Mouse (Mus musculus) forebrain, embryonic 13.5 days (tissue): ENCODE data around the gene Sdhaf2. TPM values are rescaled to one million over a fixed set of nuclear protein-coding genes. Genes with fewer than 3 reads are reported as not detected.
"Not testable (repeated sequence)": the region's sequence is repeated elsewhere in the genome, so short reads cannot be mapped to it uniquely, and the experiment has no call there.

Experiments
- ATAC-seq: fragments of 200-750 bp; cut with Nextera tagmentation; 2 replicates; pipeline ENCODE4 v1.8.0; 2017
- H3K27ac ChIP-seq: fragments of 300-500 bp; sonication (generic); 2 replicates; pipeline ENCODE4 v1.5.1; 2015; ENCODE audit warnings: inconsistent platforms, mild to moderate bottlenecking, moderate library complexity
- H3K27me3 ChIP-seq: fragments of 300-500 bp; sonication (generic); 2 replicates; pipeline ENCODE4 v1.6.1; 2015; ENCODE audit warnings: mild to moderate bottlenecking, inconsistent platforms
- H3K36me3 ChIP-seq: fragments of 300-500 bp; sonication (generic); 2 replicates; pipeline ENCODE4 v1.6.1; 2015; ENCODE audit warnings: mild to moderate bottlenecking, inconsistent platforms; ENCODE audit not compliant: poor library complexity, severe bottlenecking
- H3K4me1 ChIP-seq: fragments of 300-500 bp; sonication (generic); 2 replicates; pipeline ENCODE4 v1.6.1; 2015; ENCODE audit warnings: inconsistent platforms
- H3K4me2 ChIP-seq: fragments of 300-500 bp; sonication (generic); 2 replicates; pipeline ENCODE4 v1.6.1; 2015; ENCODE audit warnings: inconsistent platforms, mild to moderate bottlenecking, moderate library complexity
- H3K4me3 ChIP-seq: fragments of 300-500 bp; sonication (generic); 2 replicates; pipeline ENCODE4 v1.5.1; 2015; ENCODE audit warnings: mild to moderate bottlenecking, inconsistent platforms
- H3K9ac ChIP-seq: fragments of 300-500 bp; sonication (generic); 2 replicates; pipeline ENCODE4 v1.6.1; 2015; ENCODE audit warnings: mild to moderate bottlenecking, inconsistent platforms
- H3K9me3 ChIP-seq: fragments of 300-500 bp; sonication (generic); replicated peaks from 2 replicates; pipeline ENCODE4 v1.6.1; 2016; ENCODE audit warnings: inconsistent platforms
- WGBS: fragments of 180-500 bp; shearing (Covaris S2); methylation state at CpG from one replicate; pipeline ENCODE4 v1.1.7; 2015; 5-methylcytosine and 5-hydroxymethylcytosine counted together
- polyA plus RNA-seq: library from polyadenylated mRNA; unstranded; fragments of >200 nt; fragmentation: Nextera tagmentation; extraction: Ambion mirVana; gene quantifications from 2 replicates; pipeline ENCODE4 v1.2.1, GENCODE M21; 2015

Gene Sdhaf2
- 60.6 and 61.2 TPM in 2 replicates for polyA plus RNA-seq

- H3K27ac ChIP-seq = peak within 1 kb of the TSS; percentile 98
- H3K27me3 ChIP-seq = no peaks in the 10 kb centered on the region
- peaks cover 35% of the 10 kb centered on the region for H3K4me1 ChIP-seq
- H3K4me3 ChIP-seq = peak within 1 kb of the TSS; percentile 98
- ATAC-seq = no peak
- H3K9ac ChIP-seq = peak within 1 kb of the TSS; percentile 99
- WGBS = under 1% methylated on average over 11 of the region's 11 CpGs
- H3K9me3 ChIP-seq = no peaks in the 10 kb centered on the region
- peaks cover 29% of the 10 kb centered on the region for H3K36me3 ChIP-seq
- peak within 1 kb of the TSS; percentile 79 for H3K4me2 ChIP-seq
Measured at GRCm38 (mm10) chr19:10525910-10526309, at the start of gene Sdhaf2. Sdhaf2 (minus strand) TSS chr19:10526142.

- ATAC-seq = no peak
- Histone ChIP-seq H3K4me2 (no peak overlapping the region), H3K9ac (no peak overlapping the region), H3K9me3 (no peaks in the 10 kb centered on the region), H3K4me3 (no peak overlapping the region), H3K27ac (no peak overlapping the region), H3K4me1 (no peaks in the 10 kb centered on the region), H3K27me3 (no peaks in the 10 kb centered on the region), H3K36me3 (peaks cover 58% of the 10 kb centered on the region)
- WGBS = 98% methylated on average over 6 of the region's 6 CpGs
Measured at GRCm38 (mm10) chr19:10569627-10570026, 43.7 kb upstream of the Sdhaf2 start.

- Histone ChIP-seq H3K36me3 (peaks cover 15% of the 10 kb centered on the region), H3K27ac (no peak overlapping the region), H3K4me3 (no peak overlapping the region), H3K27me3 (no peaks in the 10 kb centered on the region), H3K4me2 (no peak overlapping the region), H3K9ac (no peak overlapping the region), H3K4me1 (no peaks in the 10 kb centered on the region), H3K9me3 (no peaks in the 10 kb centered on the region)
- WGBS = 82% methylated on average over 4 of the region's 4 CpGs
- no peak for ATAC-seq
Measured at GRCm38 (mm10) chr19:10565217-10565616, 39.3 kb upstream of the Sdhaf2 start.

- Histone ChIP-seq H3K4me2 (no peak overlapping the region), H3K36me3 (peaks cover 6% of the 10 kb centered on the region; the same call in 1 of the 2 replicates), H3K27ac (no peak overlapping the region), H3K27me3 (no peaks in the 10 kb centered on the region), H3K4me1 (no peaks in the 10 kb centered on the region), H3K9me3 (no peaks in the 10 kb centered on the region), H3K9ac (no peak overlapping the region), H3K4me3 (no peak overlapping the region)
- no peak for ATAC-seq
- 83% methylated on average over 6 of the region's 6 CpGs for WGBS
Measured at GRCm38 (mm10) chr19:10564278-10564677, 38.3 kb upstream of the Sdhaf2 start.

- no peaks in the 10 kb centered on the region for H3K4me1 ChIP-seq
- ATAC-seq = no peak
- 60% methylated on average over 5 of the region's 5 CpGs for WGBS
Measured at GRCm38 (mm10) chr19:10562351-10562750, 36.4 kb upstream of the Sdhaf2 start.

GRCm38 (mm10) chr19:10561558-10562314 lies 35.8 kb upstream of the Sdhaf2 start:
- no peak overlapping the region for H3K4me2 ChIP-seq
- no peak overlapping the region for H3K9ac ChIP-seq
- no peak overlapping the region for H3K27ac ChIP-seq
- no peaks in the 10 kb centered on the region for H3K9me3 ChIP-seq
- no peak overlapping the region for H3K4me3 ChIP-seq
- no peaks in the 10 kb centered on the region for H3K36me3 ChIP-seq
- H3K4me1 ChIP-seq = no peaks in the 10 kb centered on the region
- no peak for ATAC-seq
- WGBS = 76% methylated on average over 6 of the region's 6 CpGs
- no peaks in the 10 kb centered on the region for H3K27me3 ChIP-seq

More at GRCm38 (mm10) chr19:10562351-10562750, 36.4 kb upstream of the Sdhaf2 start:
- H3K4me2 ChIP-seq = no peak overlapping the region
- no peak overlapping the region for H3K9ac ChIP-seq
- no peaks in the 10 kb centered on the region for H3K27me3 ChIP-seq
- H3K36me3 ChIP-seq = no peaks in the 10 kb centered on the region
- H3K4me3 ChIP-seq = no peak overlapping the region
- no peak overlapping the region for H3K27ac ChIP-seq
- H3K9me3 ChIP-seq = no peaks in the 10 kb centered on the region

- Histone ChIP-seq H3K36me3 (no peaks in the 10 kb centered on the region), H3K9me3 (no peaks in the 10 kb centered on the region), H3K27ac (no peak overlapping the region), H3K9ac (no peak overlapping the region), H3K27me3 (no peaks in the 10 kb centered on the region), H3K4me3 (no peak overlapping the region), H3K4me1 (peaks cover 9% of the 10 kb centered on the region), H3K4me2 (no peak overlapping the region)
- 39% methylated on average over 5 of the region's 5 CpGs for WGBS
- no peak for ATAC-seq
Measured at GRCm38 (mm10) chr19:10560108-10560507, 34.2 kb upstream of the Sdhaf2 start.

- not testable (repeated sequence) for H3K4me3 ChIP-seq, H3K4me2 ChIP-seq, H3K9ac ChIP-seq, H3K27ac ChIP-seq, ATAC-seq, H3K27me3 ChIP-seq, H3K36me3 ChIP-seq, H3K9me3 ChIP-seq
- WGBS = 77% methylated on average over 4 of the region's 4 CpGs
- peaks cover 19% of the 10 kb centered on the region for H3K4me1 ChIP-seq
Measured at GRCm38 (mm10) chr19:10557837-10558375, 32.0 kb upstream of the Sdhaf2 start.

- H3K9ac ChIP-seq = no peak overlapping the region
- peaks cover 19% of the 10 kb centered on the region for H3K4me1 ChIP-seq
- 67% methylated on average over 2 of the region's 2 CpGs for WGBS
- H3K9me3 ChIP-seq = no peaks in the 10 kb centered on the region
- no peak overlapping the region for H3K4me2 ChIP-seq
- no peak for ATAC-seq
- H3K27me3 ChIP-seq = no peaks in the 10 kb centered on the region
- H3K27ac ChIP-seq = no peak overlapping the region
- H3K4me3 ChIP-seq = no peak overlapping the region
- peaks cover 9% of the 10 kb centered on the region for H3K36me3 ChIP-seq
Measured at GRCm38 (mm10) chr19:10557430-10557829, 31.5 kb upstream of the Sdhaf2 start.

GRCm38 (mm10) chr19:10557001-10557400 lies 31.1 kb upstream of the Sdhaf2 start:
- Histone ChIP-seq H3K36me3 (peaks cover 13% of the 10 kb centered on the region), H3K27ac (no peak overlapping the region), H3K4me3 (no peak overlapping the region), H3K9ac (no peak overlapping the region), H3K4me2 (no peak overlapping the region), H3K4me1 (peaks cover 19% of the 10 kb centered on the region), H3K9me3 (no peaks in the 10 kb centered on the region), H3K27me3 (no peaks in the 10 kb centered on the region)
- ATAC-seq = no peak
- WGBS = 71% methylated on average over 2 of the region's 2 CpGs

GRCm38 (mm10) chr19:10555624-10556510 lies 29.9 kb upstream of the Sdhaf2 start, which contains the start of gene Tmem216:
Tmem216 (minus strand) TSS chr19:10556238.
- Histone ChIP-seq H3K27me3 (no peaks in the 10 kb centered on the region), H3K4me3 (peak within 1 kb of the TSS; percentile 63), H3K4me2 (peak within 1 kb of the TSS; percentile 83), H3K9ac (peak within 1 kb of the TSS; percentile 70), H3K27ac (peak within 1 kb of the TSS; percentile 62), H3K36me3 (peaks cover 25% of the 10 kb centered on the region), H3K9me3 (no peaks in the 10 kb centered on the region), H3K4me1 (peaks cover 19% of the 10 kb centered on the region)
- under 1% methylated on average over 43 of the region's 43 CpGs for WGBS
- peak; percentile 99 for ATAC-seq

GRCm38 (mm10) chr19:10539454-10539853 lies 13.5 kb upstream of the Sdhaf2 start:
- ATAC-seq = no peak
- no peaks in the 10 kb centered on the region for H3K27me3 ChIP-seq
- no peaks in the 10 kb centered on the region for H3K4me1 ChIP-seq
- H3K9me3 ChIP-seq = no peaks in the 10 kb centered on the region
- H3K27ac ChIP-seq = no peak overlapping the region
- 97% methylated on average over 5 of the region's 5 CpGs for WGBS
- no peak overlapping the region for H3K9ac ChIP-seq
- H3K4me3 ChIP-seq = no peak overlapping the region
- no peak overlapping the region for H3K4me2 ChIP-seq
- peaks cover 89% of the 10 kb centered on the region for H3K36me3 ChIP-seq
